19 mouse cellular contexts compared by ENCODE assay signal in the genomic region with DNA sequence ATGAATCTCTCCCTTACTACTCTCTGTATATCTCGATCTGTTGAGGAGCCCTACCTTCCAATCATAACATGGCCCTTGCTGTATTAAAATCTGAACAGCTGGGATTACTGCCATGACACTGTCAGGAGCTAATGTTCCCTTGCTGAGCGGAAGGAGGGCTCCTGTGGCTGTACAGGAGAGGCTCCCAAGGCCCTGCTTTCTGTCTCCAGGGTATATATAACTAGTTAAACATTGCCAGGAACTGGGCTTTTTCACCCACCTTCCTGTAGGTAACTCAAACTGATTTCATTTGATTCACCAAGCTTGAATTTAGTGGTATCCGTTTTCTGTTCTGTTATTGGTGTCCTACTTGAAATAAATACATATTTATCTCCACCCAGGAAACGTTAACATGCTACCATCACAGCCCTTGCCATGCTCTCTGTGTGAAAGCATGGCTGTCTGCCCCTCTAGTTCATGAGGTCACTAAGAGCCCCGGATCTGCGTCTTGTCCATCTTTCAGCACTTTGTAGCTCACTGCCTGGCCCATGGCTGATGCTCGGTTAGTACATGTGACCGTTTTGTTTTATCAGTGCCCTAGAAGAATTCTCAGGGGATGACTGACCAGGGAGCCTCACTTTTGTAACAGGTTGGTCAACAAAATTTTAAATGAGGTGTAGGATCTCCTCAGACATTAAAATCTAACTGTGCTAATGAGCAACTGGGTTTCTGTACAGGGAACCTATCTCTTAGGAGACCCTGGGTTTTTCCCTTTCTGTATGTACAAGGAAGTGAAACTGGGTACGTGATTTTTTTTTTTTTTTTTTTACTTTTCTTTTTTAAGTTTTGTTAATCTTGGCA. TPM values are rescaled to one million over a fixed set of nuclear protein-coding genes. Genes with fewer than 3 reads are reported as not detected.
DNase-seq lines count a peak whose midpoint lies in the region; ATAC-seq lines count a peak whose summit lies in the region.
"Had no signal": no experiment of that assay in that cellular context is flagged by ENCODE, and none has a peak within 500 bp of the region (broad histone marks: within the 10 kb centered on the region; RNA-seq: fewer than 3 reads in every experiment).

No protein-coding gene starts in this region.

- WGBS in intestine, embryonic 16.5 days = 59% methylated on average over 9 of the region's 9 CpGs
- WGBS in stomach, embryonic 16.5 days = 63% methylated on average over 9 of the region's 9 CpGs

- peak; percentile 74 for ATAC-seq in intestine, embryonic 16.5 days
- ATAC-seq in stomach, embryonic 16.5 days (ENCODE audit: insufficient read depth, low FRiP score) = peak; percentile 29; the same call in 1 of the 2 replicates

- H3K4me1 ChIP-seq in intestine, embryonic 16.5 days (ENCODE audit: control insufficient read depth, insufficient read depth, low read length) = 0 out of 2 replicates have a peak, but pooled peaks cover 3% of the 10 kb centered on the region
- H3K4me1 ChIP-seq in stomach, embryonic 16.5 days (ENCODE audit: control insufficient read depth, insufficient read depth, low read length) = no peaks in the 10 kb centered on the region
- H3K4me1 ChIP-seq: embryonic facial prominence, embryonic 13.5 days; forebrain, embryonic 12.5 days; hindbrain, embryonic 10.5 days; lung, embryonic 15.5 days; midbrain, embryonic 10.5 days had no signal

- no peak overlapping the region for H3K4me2 ChIP-seq in intestine, embryonic 16.5 days (ENCODE audit: low read depth, low read length)
- H3K4me2 ChIP-seq in stomach, embryonic 16.5 days (ENCODE audit: low read depth, low read length) = no peak overlapping the region; the same call in 1 of the 2 replicates
- H3K4me2 ChIP-seq: embryonic facial prominence, embryonic 13.5 days; forebrain, embryonic 12.5 days; lung, embryonic 15.5 days had no signal

- no peak overlapping the region for H3K4me3 ChIP-seq in intestine, embryonic 16.5 days (ENCODE audit: low read length)
- H3K4me3 ChIP-seq in stomach, embryonic 16.5 days (replicated peaks; ENCODE audit: low read length) = no peak overlapping the region
- H3K4me3 ChIP-seq: embryonic facial prominence, embryonic 13.5 days; forebrain, embryonic 12.5 days; hindbrain, embryonic 10.5 days; lung, embryonic 15.5 days; midbrain, embryonic 10.5 days had no signal

- no peaks in the 10 kb centered on the region for H3K36me3 ChIP-seq in intestine, embryonic 16.5 days (ENCODE audit: control insufficient read depth, insufficient read depth, low read length)
- no peaks in the 10 kb centered on the region for H3K36me3 ChIP-seq in stomach, embryonic 16.5 days (ENCODE audit: control insufficient read depth, insufficient read depth, low read length)
- H3K36me3 ChIP-seq: embryonic facial prominence, embryonic 13.5 days; forebrain, embryonic 12.5 days; G1E; hindbrain, embryonic 10.5 days; lung, embryonic 15.5 days; midbrain, embryonic 10.5 days had no signal

- H3K27ac ChIP-seq in intestine, embryonic 16.5 days (ENCODE audit: low read length) = peak overlapping the region; percentile 42
- H3K27ac ChIP-seq in stomach, embryonic 16.5 days (ENCODE audit: low read length) = peak overlapping the region; percentile 73
- H3K27ac ChIP-seq: embryonic facial prominence, embryonic 13.5 days; forebrain, embryonic 12.5 days; hindbrain, embryonic 10.5 days; lung, embryonic 15.5 days; midbrain, embryonic 10.5 days had no signal

- no peaks in the 10 kb centered on the region for H3K9me3 ChIP-seq in intestine, embryonic 16.5 days (ENCODE audit: control insufficient read depth, low read length)
- no peaks in the 10 kb centered on the region for H3K9me3 ChIP-seq in stomach, embryonic 16.5 days (replicated peaks; ENCODE audit: control insufficient read depth, low read length)
- H3K9me3 ChIP-seq: embryonic facial prominence, embryonic 13.5 days; forebrain, embryonic 12.5 days; G1E; hindbrain, embryonic 10.5 days; lung, embryonic 15.5 days; midbrain, embryonic 10.5 days had no signal

- DNase-seq in heart, postnatal 4 days = peak; percentile 8
- no peak for DNase-seq in heart, adult 11 months
- DNase-seq in NIH3T3 (ENCODE audit: low read depth) = peak; percentile 16
- no peak for DNase-seq in layer of hippocampus, adult 9-10 months (ENCODE audit: low spot score)
- DNase-seq in adipocyte (ENCODE audit: low spot score) = no peak
- no peak for DNase-seq in gastrocnemius, adult 8-10 months (ENCODE audit: low spot score in 2 of 2)
- DNase-seq: adrenal gland, postnatal 36 days; cerebellum, postnatal 25 days; liver; right cerebral cortex, adult 18-20 months; thymus, postnatal 25 days had no signal

- no peaks in the 10 kb centered on the region for H3K27me3 ChIP-seq in intestine, embryonic 16.5 days (replicated peaks; ENCODE audit: control insufficient read depth, insufficient read depth, low read length)
- H3K27me3 ChIP-seq in stomach, embryonic 16.5 days (ENCODE audit: control insufficient read depth, insufficient read depth, low read length) = no peaks in the 10 kb centered on the region
- H3K27me3 ChIP-seq: embryonic facial prominence, embryonic 13.5 days; forebrain, embryonic 12.5 days; lung, embryonic 15.5 days had no signal

- no peak overlapping the region for H3K9ac ChIP-seq in intestine, embryonic 16.5 days (ENCODE audit: low read depth, low read length)
- no peak overlapping the region for H3K9ac ChIP-seq in stomach, embryonic 16.5 days (ENCODE audit: low read length)
- H3K9ac ChIP-seq: embryonic facial prominence, embryonic 13.5 days; forebrain, embryonic 12.5 days; lung, embryonic 15.5 days had no signal

RNA-seq across cellular contexts. Expression of a gene that starts 41.7 kb away (rescaled TPM):
- 10 to 100 TPM; 10.6 to 10.7 TPM for total RNA-seq in heart, postnatal 4 days (2021)
- polyA plus RNA-seq in intestine, embryonic 16.5 days (2015; fragmentation: Nextera tagmentation; extraction: Ambion mirVana) = 6.1 and 6.9 TPM in 2 replicates
- 20.2 and 20.7 TPM in 2 replicates for polyA plus RNA-seq in stomach, embryonic 16.5 days (2015; fragmentation: Nextera tagmentation; extraction: Ambion mirVana)
- total RNA-seq in gastrocnemius, adult 8-10 months (2022) = 1 to 10 TPM; 1.5 to 3.2 (median 2.3) TPM
- total RNA-seq: G1E had no signal
- polyA plus RNA-seq: G1E had no signal

Comparison
In these comparisons a context has a peak if more than half of its experiments do, and no peak if none do; other contexts are left out.
1. DNase-seq: peak in heart, postnatal 4 days (single experiment) and NIH3T3 (single experiment); none in heart, adult 11 months (single experiment), layer of hippocampus, adult 9-10 months (single experiment), adipocyte (single experiment) and gastrocnemius, adult 8-10 months (0 of 2).